Comparison of ENCODE assay signal across 19 mouse cellular contexts in genomic region chr11:109579999-109580398, GRCm38 (mm10).
"Had no signal": no experiment of that assay in that cellular context is flagged by ENCODE, and none has a peak within 500 bp of the region (broad histone marks: within the 10 kb centered on the region; RNA-seq: fewer than 3 reads in every experiment).

No protein-coding gene starts in this region.

- H3K27me3 ChIP-seq: liver, embryonic 13.5 days; megakaryocyte, embryonic 14.5 days; midbrain, embryonic 13.5 days; neural tube, embryonic 15.5 days; stomach, embryonic 15.5 days had no signal

- DNase-seq: kidney, adult 8-10 months; kidney, postnatal 14 days; layer of hippocampus, adult 9-11 months; liver, embryonic 13.5 days; lung, embryonic 14.5 days; lung, postnatal 36 days; right cerebral cortex, adult 18-20 months; right cerebral cortex, postnatal 14 days; spleen, adult 18-20 months; thymus, postnatal 25 days had no signal

- H3K9me3 ChIP-seq: liver, embryonic 13.5 days; megakaryocyte, embryonic 14.5 days; midbrain, embryonic 10.5 days; midbrain, embryonic 13.5 days; neural tube, embryonic 15.5 days; stomach, embryonic 15.5 days had no signal

- H3K9ac ChIP-seq: liver, embryonic 13.5 days; lung, embryonic 14.5 days; midbrain, embryonic 13.5 days; neural tube, embryonic 15.5 days; stomach, embryonic 15.5 days had no signal

- H3K4me3 ChIP-seq: layer of hippocampus, adult 2 months; liver, embryonic 13.5 days; megakaryocyte, embryonic 14.5 days; midbrain, embryonic 10.5 days; midbrain, embryonic 13.5 days; myocyte; neural tube, embryonic 15.5 days; stomach, embryonic 15.5 days had no signal

- H3K4me2 ChIP-seq: liver, embryonic 13.5 days; lung, embryonic 14.5 days; midbrain, embryonic 13.5 days; neural tube, embryonic 15.5 days; stomach, embryonic 15.5 days had no signal

- H3K4me1 ChIP-seq: neural tube, embryonic 15.5 days; stomach, embryonic 15.5 days had no signal

- H3K36me3 ChIP-seq: midbrain, embryonic 13.5 days had no signal

- H3K27ac ChIP-seq: layer of hippocampus, adult 2 months; liver, embryonic 13.5 days; midbrain, embryonic 10.5 days; midbrain, embryonic 13.5 days; neural tube, embryonic 15.5 days; stomach, embryonic 15.5 days had no signal

- ATAC-seq: lung, postnatal 0 days; midbrain, embryonic 13.5 days; midbrain, embryonic 16.5 days had no signal
